Mouse (Mus musculus) hindlimb bud, embryonic 11.5 days (tissue): ENCODE data around the gene Il4i1.
"Not testable (repeated sequence)": the region's sequence is repeated elsewhere in the genome, so short reads cannot be mapped to it uniquely, and the experiment has no call there.

Experiments
- DNase-seq: peaks from one replicate; pipeline ENCODE4 v3.0.0-alpha.2; 2012; ENCODE audit warnings: low read depth, low spot score; ENCODE audit errors: extremely low spot score

Il4i1 gene

GRCm38 (mm10) chr7:44863210-44863609, 47.0 kb downstream of the Il4i1 start:
- no peak for DNase-seq

- DNase-seq: no peak
Measured at GRCm38 (mm10) chr7:44863982-44864494, 47.9 kb downstream of the Il4i1 start.

- no peak for DNase-seq
Measured at GRCm38 (mm10) chr7:44864595-44865542, 48.7 kb downstream of the Il4i1 start.

- DNase-seq: no peak
Measured at GRCm38 (mm10) chr7:44866276-44867009, 50.3 kb downstream of the Il4i1 start.

- no peak for DNase-seq
Measured at GRCm38 (mm10) chr7:44867010-44867702, 51.0 kb downstream of the Il4i1 start.

GRCm38 (mm10) chr7:44867802-44868201, 51.6 kb downstream of the Il4i1 start:
- no peak for DNase-seq

- DNase-seq: no peak
Measured at GRCm38 (mm10) chr7:44868465-44868864, 52.3 kb downstream of the Il4i1 start.

- DNase-seq: no peak
Measured at GRCm38 (mm10) chr7:44868919-44869696, 52.9 kb downstream of the Il4i1 start.

- DNase-seq: peak; percentile 93
Measured at GRCm38 (mm10) chr7:44869697-44870528, 53.7 kb downstream of the Il4i1 start, which contains the start of gene Ptov1. Gene Ptov1, minus strand, starts transcription at chr7:44869788.

- no peak for DNase-seq
Measured at GRCm38 (mm10) chr7:44870614-44871013, 54.4 kb downstream of the Il4i1 start.

- DNase-seq: no peak
Measured at GRCm38 (mm10) chr7:44871181-44871580, 55.0 kb downstream of the Il4i1 start.

GRCm38 (mm10) chr7:44871774-44872173, 55.6 kb downstream of the Il4i1 start:
- not testable (repeated sequence) for DNase-seq

- no peak for DNase-seq
Measured at GRCm38 (mm10) chr7:44877833-44878232, 61.6 kb downstream of the Il4i1 start.

GRCm38 (mm10) chr7:44883036-44883435, 66.8 kb downstream of the Il4i1 start:
- no peak for DNase-seq

GRCm38 (mm10) chr7:44884637-44885036, 68.5 kb downstream of the Il4i1 start:
- DNase-seq: no peak

GRCm38 (mm10) chr7:44886964-44887363, 70.8 kb downstream of the Il4i1 start:
- no peak for DNase-seq

- DNase-seq: no peak
Measured at GRCm38 (mm10) chr7:44888256-44889105, 72.3 kb downstream of the Il4i1 start.

GRCm38 (mm10) chr7:44890180-44890579, 74.0 kb downstream of the Il4i1 start:
- no peak for DNase-seq
